Mouse (Mus musculus) liver, embryonic 16.5 days (tissue): ENCODE measurements around the gene Ltb. TPM values are rescaled to one million over a fixed set of nuclear protein-coding genes. Genes with fewer than 3 reads are reported as not detected.

Source experiments
- ATAC-seq: fragments of 200-750 bp; cut with Nextera tagmentation; 2 replicates; pipeline ENCODE4 v1.8.0; 2017; ENCODE audit warnings: low read depth, mild to moderate bottlenecking, moderate number of reproducible peaks, moderate library complexity
- H3K27ac ChIP-seq: fragments of 300-500 bp; sonication (generic); 2 replicates; pipeline ENCODE4 v1.5.1; 2014; ENCODE audit warnings: mild to moderate bottlenecking, low read length
- H3K27me3 ChIP-seq: fragments of 300-500 bp; sonication (generic); 2 replicates; pipeline ENCODE4 v1.6.1; 2014; ENCODE audit warnings: low read depth, low read length, mixed read lengths; ENCODE audit not compliant: control insufficient read depth, insufficient read depth
- H3K36me3 ChIP-seq: fragments of 300-500 bp; sonication (generic); 2 replicates; pipeline ENCODE4 v1.6.1; 2014; ENCODE audit warnings: mild to moderate bottlenecking; ENCODE audit not compliant: control insufficient read depth, insufficient read depth
- H3K4me1 ChIP-seq: fragments of 300-500 bp; sonication (generic); 2 replicates; pipeline ENCODE4 v1.6.1; 2014; ENCODE audit warnings: low read depth, low read length, mixed read lengths; ENCODE audit not compliant: control insufficient read depth
- H3K4me2 ChIP-seq: fragments of 300-500 bp; sonication (generic); 2 replicates; pipeline ENCODE4 v1.6.1; 2014; ENCODE audit warnings: low read depth, low read length, mixed read lengths
- H3K4me3 ChIP-seq: fragments of 300-500 bp; sonication (generic); 2 replicates; pipeline ENCODE4 v1.5.1; 2014; ENCODE audit warnings: low read depth, mild to moderate bottlenecking, low read length
- H3K9ac ChIP-seq: fragments of 300-500 bp; sonication (generic); 2 replicates; pipeline ENCODE4 v1.6.1; 2014; ENCODE audit warnings: low read depth, low read length
- H3K9me3 ChIP-seq: fragments of 300-500 bp; sonication (generic); replicated peaks from 2 replicates; pipeline ENCODE4 v1.6.1; 2016; ENCODE audit warnings: low read length; ENCODE audit not compliant: control insufficient read depth
- WGBS: fragments of 180-500 bp; shearing (Covaris S2); extraction: QIAGEN DNeasy Blood & Tissue Kit; methylation state at CpG from one replicate; pipeline ENCODE4 v1.1.7; 2014; ENCODE audit not compliant: insufficient replicate concordance; 5-methylcytosine and 5-hydroxymethylcytosine counted together
- microRNA-seq: library from miRNA; unstranded; fragments of <30 nt; microRNA quantifications from one replicate; pipeline ENCODE4, GENCODE M21; 2016
- polyA plus RNA-seq: library from polyadenylated mRNA; unstranded; fragments of >200 nt; fragmentation: Nextera tagmentation; extraction: Ambion mirVana; gene quantifications from 2 replicates; pipeline ENCODE4 v1.2.1, GENCODE M21; 2015

Gene Ltb
- polyA plus RNA-seq, 1 experiment from 2014 or later: 2.4 TPM

DNA sequence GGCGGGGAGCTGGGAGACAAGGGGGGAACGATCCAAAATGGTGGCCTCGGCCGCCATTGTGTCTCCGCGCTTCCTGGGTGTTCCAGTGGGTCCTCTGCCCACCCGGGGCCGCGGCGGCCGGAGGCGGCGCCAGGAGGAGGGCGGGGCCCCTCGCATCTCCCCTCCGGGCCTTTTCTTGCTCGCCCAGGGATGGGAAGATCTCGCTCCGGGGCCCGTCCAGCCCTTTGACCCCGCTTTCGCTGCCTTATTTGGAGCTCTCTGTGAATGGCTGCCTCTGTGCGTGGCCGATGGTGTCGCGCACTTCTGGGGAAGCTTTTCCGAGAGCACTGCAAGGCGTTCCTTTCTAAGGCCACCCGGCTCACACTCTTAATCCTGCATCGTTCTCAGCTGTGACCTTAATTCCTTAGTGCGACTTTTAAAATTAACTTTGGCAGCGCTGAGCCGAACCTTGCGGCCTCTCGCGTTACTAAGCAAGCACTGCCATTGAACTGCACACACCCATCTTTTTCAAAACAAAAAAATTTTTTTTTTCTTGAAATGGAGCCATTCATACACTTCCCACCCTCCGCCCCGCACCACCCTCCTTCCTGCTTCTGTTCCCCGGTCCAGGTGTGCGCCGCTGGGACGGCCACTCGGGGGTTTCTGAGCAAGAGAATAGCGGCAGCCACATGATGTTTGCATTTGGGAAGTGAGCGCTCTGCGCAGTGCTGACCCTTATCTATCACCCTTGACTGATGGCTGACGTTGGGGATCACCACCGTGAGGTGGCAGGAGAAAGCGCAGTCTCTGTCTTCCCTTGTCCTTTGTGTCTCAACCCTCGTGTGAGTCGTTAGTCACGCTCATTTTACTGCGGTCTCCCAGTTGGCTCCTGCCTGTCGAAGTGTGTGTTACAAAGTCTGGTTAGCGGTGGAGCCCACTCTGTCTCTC lies 48.0 kb downstream of the Ltb start:
- Histone ChIP-seq H3K4me1 (peaks cover 42% of the 10 kb centered on the region), H3K9ac (peak overlapping the region; percentile 94), H3K27me3 (no peaks in the 10 kb centered on the region), H3K9me3 (no peaks in the 10 kb centered on the region), H3K27ac (peak overlapping the region; percentile 90), H3K4me3 (peak overlapping the region; percentile 94), H3K4me2 (peak overlapping the region; percentile 89), H3K36me3 (peaks cover 41% of the 10 kb centered on the region)
- peak; percentile 47 for ATAC-seq
- under 1% methylated on average over 55 of the region's 55 CpGs for WGBS

DNA sequence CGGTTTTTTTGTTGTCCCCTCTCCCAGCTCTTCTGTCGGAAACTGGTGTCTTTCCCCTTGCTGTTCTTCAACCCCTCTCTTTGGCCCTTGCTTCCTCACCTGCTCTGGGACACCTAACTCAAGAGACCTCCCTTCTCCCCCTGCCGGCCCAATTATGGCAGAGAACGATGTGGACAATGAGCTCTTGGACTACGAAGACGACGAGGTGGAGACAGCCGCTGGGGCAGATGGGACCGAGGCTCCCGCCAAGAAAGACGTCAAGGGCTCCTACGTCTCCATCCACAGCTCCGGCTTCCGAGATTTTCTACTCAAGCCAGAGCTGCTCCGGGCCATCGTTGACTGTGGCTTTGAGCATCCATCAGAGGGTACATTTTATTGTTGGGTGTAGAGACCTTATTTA lies 48.8 kb downstream of the Ltb start:
- H3K4me2 ChIP-seq: peak overlapping the region; percentile 89
- 7% methylated on average over 16 of the region's 16 CpGs for WGBS
- ATAC-seq: no peak
- H3K4me1 ChIP-seq: peaks cover 42% of the 10 kb centered on the region
- H3K4me3 ChIP-seq: peak overlapping the region; percentile 94
- H3K9me3 ChIP-seq: no peaks in the 10 kb centered on the region
- H3K36me3 ChIP-seq: peaks cover 49% of the 10 kb centered on the region
- H3K9ac ChIP-seq: peak overlapping the region; percentile 94
- H3K27me3 ChIP-seq: no peaks in the 10 kb centered on the region
- peak overlapping the region; percentile 90 for H3K27ac ChIP-seq

DNA sequence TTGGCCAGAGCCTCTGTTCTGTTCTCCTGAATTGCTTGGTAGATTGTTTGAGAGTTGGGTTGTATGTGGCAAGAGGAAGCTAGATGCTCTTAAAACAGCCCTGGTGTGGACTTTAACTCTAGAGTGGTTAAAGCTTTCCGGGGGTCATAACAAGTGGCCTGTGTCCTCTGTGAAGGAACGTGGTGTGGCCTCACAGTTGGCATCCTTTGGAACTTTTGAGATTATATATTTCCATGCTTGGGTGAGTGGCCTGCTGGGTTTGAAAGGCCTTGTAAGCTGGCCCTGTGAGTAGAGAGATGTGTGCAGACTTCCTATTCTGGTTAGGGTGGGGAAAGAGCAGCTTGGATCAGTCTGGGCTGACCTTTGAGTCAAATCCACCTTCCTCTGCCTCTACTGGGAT lies 50.8 kb downstream of the Ltb start:
- Histone ChIP-seq H3K4me2 (peak overlapping the region; percentile 89; the same call in 1 of the 2 replicates), H3K27ac (no peak overlapping the region), H3K27me3 (no peaks in the 10 kb centered on the region), H3K4me1 (peaks cover 41% of the 10 kb centered on the region), H3K9me3 (no peaks in the 10 kb centered on the region), H3K9ac (peak overlapping the region; percentile 26; the same call in 1 of the 2 replicates), H3K36me3 (peaks cover 68% of the 10 kb centered on the region), H3K4me3 (no peak overlapping the region)
- no peak for ATAC-seq
- WGBS: 60% methylated on average over 2 of the region's 2 CpGs

Small RNA genes within 50 kb of the gene (microRNA-seq; reads per million reads assigned to microRNA genes)
- gene Mir6973a: not detected
- not detected for gene Mir6974
- 2.2 reads per million for gene Mir6975

Other genes with a start within 250 kb of the Ltb start
- 0.05 TPM in 1 of 2 replicates, not detected in the other for gene Hspa1b, start 235.2 kb upstream of the Ltb start, polyA plus RNA-seq
- gene Gm20481, start 224.5 kb upstream of the Ltb start, polyA plus RNA-seq: not detected in 2 replicates
- 0.87 and 1.5 TPM in 2 replicates for gene Hspa1a, start 222.3 kb upstream of the Ltb start, polyA plus RNA-seq
- gene Hspa1l, start 221.7 kb upstream of the Ltb start, polyA plus RNA-seq: 0.21 and 0.27 TPM in 2 replicates
- 97.6 and 103 TPM in 2 replicates for gene Lsm2, start 212.6 kb upstream of the Ltb start, polyA plus RNA-seq
- gene Vars, start 193.5 kb upstream of the Ltb start, polyA plus RNA-seq: 82.2 and 90.1 TPM in 2 replicates
- gene Vwa7, start 177.9 kb upstream of the Ltb start, polyA plus RNA-seq: 0.09 and 0.13 TPM in 2 replicates
- 2.2 and 2.6 TPM in 2 replicates for gene Sapcd1, start 166.4 kb upstream of the Ltb start, polyA plus RNA-seq
- 4.2 and 4.6 TPM in 2 replicates for gene Msh5, start 147.7 kb upstream of the Ltb start, polyA plus RNA-seq
- gene Clic1, start 144.5 kb upstream of the Ltb start, polyA plus RNA-seq: 112 and 121 TPM in 2 replicates
- gene Ddah2, start 135.4 kb upstream of the Ltb start, polyA plus RNA-seq: 16.3 and 18.1 TPM in 2 replicates
- gene Ly6g6c, start 129.1 kb upstream of the Ltb start, polyA plus RNA-seq: 0.24 and 0.37 TPM in 2 replicates
- gene Mpig6b, start 128.3 kb upstream of the Ltb start, polyA plus RNA-seq: 3.4 and 4.5 TPM in 2 replicates
- gene Ly6g6e, start 117.5 kb upstream of the Ltb start, polyA plus RNA-seq: 0.17 TPM in 1 of 2 replicates, not detected in the other
- 0.55 and 0.77 TPM in 2 replicates for gene Ly6g6d, start 116.4 kb upstream of the Ltb start, polyA plus RNA-seq
- gene Ly6g6f, start 108.8 kb upstream of the Ltb start, polyA plus RNA-seq: 4.0 and 5.7 TPM in 2 replicates
- 47.4 and 52.1 TPM in 2 replicates for gene Abhd16a, start 105.2 kb upstream of the Ltb start, polyA plus RNA-seq
- gene Ly6g5c, start 86.2 kb upstream of the Ltb start, polyA plus RNA-seq: not detected in 2 replicates
- gene Ly6g5b, start 79.0 kb upstream of the Ltb start, polyA plus RNA-seq: 0.33 and 0.35 TPM in 2 replicates
- 12.4 and 12.9 TPM in 2 replicates for gene Gpank1, start 73.0 kb upstream of the Ltb start, polyA plus RNA-seq
- 115 and 123 TPM in 2 replicates for gene Csnk2b, start 72.4 kb upstream of the Ltb start, polyA plus RNA-seq
- gene D17H6S53E, start 68.1 kb upstream of the Ltb start, polyA plus RNA-seq: 2.7 TPM in 2 replicates
- 959 and 972 TPM in 2 replicates for gene Apom, start 62.4 kb upstream of the Ltb start, polyA plus RNA-seq
- gene Bag6, start 59.3 kb upstream of the Ltb start, polyA plus RNA-seq: 19.7 and 21.4 TPM in 2 replicates
- gene Prrc2a, start 29.5 kb upstream of the Ltb start, polyA plus RNA-seq: 38.4 and 45.0 TPM in 2 replicates
- 22.8 and 23.2 TPM in 2 replicates for gene Aif1, start 18.4 kb upstream of the Ltb start, polyA plus RNA-seq
- gene Lst1, start 6.0 kb upstream of the Ltb start, polyA plus RNA-seq: 38.8 and 41.4 TPM in 2 replicates
- gene Tnf, start 7.6 kb downstream of the Ltb start, polyA plus RNA-seq: 0.36 and 0.48 TPM in 2 replicates
- not detected in 2 replicates for gene Lta, start 10.9 kb downstream of the Ltb start, polyA plus RNA-seq
- not detected in 2 replicates for gene Gm16181, start 26.4 kb downstream of the Ltb start, polyA plus RNA-seq
- gene Atp6v1g2, start 39.2 kb downstream of the Ltb start, polyA plus RNA-seq: 0.58 and 1.0 TPM in 2 replicates
- 2.8 and 2.9 TPM in 2 replicates for gene Nfkbil1, start 41.4 kb downstream of the Ltb start, polyA plus RNA-seq
- gene Ddx39b, start 47.3 kb downstream of the Ltb start, polyA plus RNA-seq: 128 and 133 TPM in 2 replicates
- gene H2-D1, start 68.3 kb downstream of the Ltb start, polyA plus RNA-seq: 98.3 and 107 TPM in 2 replicates
- gene H2-Q1, start 126.0 kb downstream of the Ltb start, polyA plus RNA-seq: 0.56 and 0.77 TPM in 2 replicates
- 1.3 and 2.6 TPM in 2 replicates for gene H2-Q2, start 147.8 kb downstream of the Ltb start, polyA plus RNA-seq
- 2.1 and 2.5 TPM in 2 replicates for gene H2-Q4, start 185.2 kb downstream of the Ltb start, polyA plus RNA-seq
- gene H2-Q6, start 230.4 kb downstream of the Ltb start, polyA plus RNA-seq: 8.7 and 9.7 TPM in 2 replicates
- 16.0 and 16.6 TPM in 2 replicates for gene H2-Q7, start 244.7 kb downstream of the Ltb start, polyA plus RNA-seq